26 mouse cellular contexts compared by ENCODE assay signal in the genomic region with DNA sequence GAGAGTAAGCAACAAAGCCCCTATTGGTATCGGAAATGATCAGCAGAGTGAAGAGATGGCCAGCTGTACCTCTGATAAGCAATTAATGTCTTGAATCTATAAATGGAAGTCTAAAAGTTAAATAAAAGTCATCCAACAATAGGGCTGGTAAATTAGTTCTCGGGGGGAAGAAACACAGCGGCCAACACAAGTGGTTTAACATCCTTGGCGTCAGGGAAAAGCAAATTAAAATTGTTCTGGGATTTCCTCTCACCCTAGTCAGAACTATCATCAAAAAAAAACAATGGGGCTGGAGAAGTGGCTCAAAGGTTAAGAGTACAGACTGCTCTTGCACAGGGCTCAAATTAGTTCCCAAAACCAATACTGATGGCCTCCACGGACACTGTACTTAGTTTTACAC. TPM values are rescaled to one million over a fixed set of nuclear protein-coding genes. Genes with fewer than 3 reads are reported as not detected.
DNase-seq lines count a peak whose midpoint lies in the region.
"Had no signal": no experiment of that assay in that cellular context is flagged by ENCODE, and none has a peak within 500 bp of the region (broad histone marks: within the 10 kb centered on the region; RNA-seq: fewer than 3 reads in every experiment).

No protein-coding gene starts in this region.

- intact Hi-C loops in heart, postnatal 10 days (cut with DNase I): no loop called here
- intact Hi-C loops in heart, postnatal 36 days (cut with DNase I): no loop called here

- peak overlapping the region; percentile 96 for H3K27ac ChIP-seq in brown adipose tissue, adult 24 weeks (replicated peaks; ENCODE audit: low read depth, low read length)
- H3K27ac ChIP-seq: embryonic facial prominence, embryonic 10.5 days; embryonic facial prominence, embryonic 12.5 days; forebrain, embryonic 13.5 days; forebrain, embryonic 15.5 days had no signal

- DNase-seq in heart, adult 11 months: peak; percentile 92
- DNase-seq in heart, postnatal 10 days: no peak
- DNase-seq in heart, adult 8-10 months (ENCODE audit: low spot score): peak; percentile 38
- DNase-seq in heart, postnatal 36 days: no peak
- no peak for DNase-seq in frontal cortex, postnatal 10 days (ENCODE audit: low spot score in 2 of 2)
- DNase-seq: adrenal gland, adult 2 months; adrenal gland, postnatal 10 days; adrenal gland, postnatal 25 days; cerebellum, adult 11-12 months; cerebellum, adult 2 months; cerebellum, adult 9-10 months; cerebellum, postnatal 10 days; cerebellum, postnatal 25 days had no signal

- no peak overlapping the region for H3K4me3 ChIP-seq in brown adipose tissue, adult 24 weeks (ENCODE audit: insufficient read depth, low read depth, low read length)
- H3K4me3 ChIP-seq: embryonic facial prominence, embryonic 10.5 days; embryonic facial prominence, embryonic 12.5 days; forebrain, embryonic 13.5 days; forebrain, embryonic 15.5 days had no signal

- peaks cover 24% of the 10 kb centered on the region for H3K4me1 ChIP-seq in brown adipose tissue, adult 24 weeks (ENCODE audit: control insufficient read depth, insufficient read depth, insufficient read length, low read length)
- H3K4me1 ChIP-seq: forebrain, embryonic 13.5 days; forebrain, embryonic 15.5 days had no signal

RNA-seq across cellular contexts. Expression of a gene that starts 4.3 kb away (rescaled TPM):
- not detected for total RNA-seq in heart, postnatal 10 days (2021)
- total RNA-seq in heart, adult 8-10 months (2022): not detected
- total RNA-seq in heart, postnatal 36 days (2021): not detected
- polyA plus RNA-seq in brown adipose tissue, adult 24 weeks (2012; ENCODE audit: insufficient read depth, insufficient read length, missing spikeins): not detected in 2 replicates
- total RNA-seq: ES-E14 had no signal
- polyA plus RNA-seq: C2C12; cerebellum, adult 2 months; embryonic facial prominence, embryonic 14.5 days; forebrain, embryonic 11.5 days had no signal

RNA-seq across cellular contexts. Expression of a gene that starts 4.6 kb away (rescaled TPM):
- total RNA-seq in heart, postnatal 10 days (2021): not detected
- not detected for total RNA-seq in heart, adult 8-10 months (2022)
- total RNA-seq in heart, postnatal 36 days (2021): not detected
- not detected in 2 replicates for polyA plus RNA-seq in brown adipose tissue, adult 24 weeks (2012; ENCODE audit: insufficient read depth, insufficient read length, missing spikeins)
- total RNA-seq: adrenal gland, adult 2 months; adrenal gland, postnatal 25 days; adrenal gland, postnatal 4 days; ES-E14; MEL had no signal
- polyA plus RNA-seq: adrenal gland, adult 2 months; brain, embryonic 14.5 days; cerebellum, adult 2 months; cortical plate, adult 2 months; embryonic facial prominence, embryonic 10.5 days; embryonic facial prominence, embryonic 12.5 days; embryonic facial prominence, embryonic 14.5 days; forebrain, embryonic 11.5 days; forebrain, embryonic 13.5 days; forebrain, embryonic 15.5 days had no signal

RNA-seq across cellular contexts. Expression of a gene that starts 13.7 kb away (rescaled TPM):
- total RNA-seq in heart, postnatal 10 days (2021): not detected
- total RNA-seq in heart, adult 8-10 months (2022): not detected
- not detected for total RNA-seq in heart, postnatal 36 days (2021)
- not detected in 2 replicates for polyA plus RNA-seq in brown adipose tissue, adult 24 weeks (2012; ENCODE audit: insufficient read depth, insufficient read length, missing spikeins)
- total RNA-seq: ES-E14, MEL had no signal
- polyA plus RNA-seq: adrenal gland, adult 2 months; C2C12; embryonic facial prominence, embryonic 10.5 days; embryonic facial prominence, embryonic 12.5 days; embryonic facial prominence, embryonic 14.5 days; forebrain, embryonic 11.5 days; forebrain, embryonic 13.5 days; forebrain, embryonic 15.5 days had no signal

RNA-seq across cellular contexts. Expression of a gene that starts 43.0 kb away (rescaled TPM):
- total RNA-seq in heart, postnatal 10 days (2021): not detected
- total RNA-seq in heart, adult 8-10 months (2022): not detected
- not detected for total RNA-seq in heart, postnatal 36 days (2021)
- polyA plus RNA-seq in brown adipose tissue, adult 24 weeks (2012; ENCODE audit: insufficient read depth, insufficient read length, missing spikeins): not detected in 2 replicates
- total RNA-seq: adrenal gland, adult 2 months; adrenal gland, postnatal 10 days; adrenal gland, postnatal 25 days; adrenal gland, postnatal 4 days; ES-E14; MEL had no signal
- polyA plus RNA-seq: adrenal gland, adult 2 months; brain, embryonic 14.5 days; C2C12; embryonic facial prominence, embryonic 10.5 days; embryonic facial prominence, embryonic 12.5 days; embryonic facial prominence, embryonic 14.5 days; forebrain, embryonic 11.5 days; forebrain, embryonic 13.5 days; forebrain, embryonic 15.5 days had no signal

RNA-seq across cellular contexts. Expression of a gene that starts 52.8 kb away (rescaled TPM):
- 10 to 100 TPM; 74.0 to 74.6 TPM for total RNA-seq in heart, postnatal 10 days (2021)
- total RNA-seq in heart, adult 8-10 months (2022): 10 to 100 TPM; 64.5 to 71.1 (median 67.1) TPM
- 10 to 100 TPM; 67.9 to 68.2 TPM for total RNA-seq in heart, postnatal 36 days (2021)
- 146 and 167 TPM in 2 replicates for polyA plus RNA-seq in brown adipose tissue, adult 24 weeks (2012; ENCODE audit: insufficient read depth, insufficient read length, missing spikeins)

Comparison
In these comparisons a context has a peak if more than half of its experiments do, and no peak if none do; other contexts are left out.
1. DNase-seq: peak in heart, adult 11 months (single experiment) and heart, adult 8-10 months (single experiment); none in heart, postnatal 10 days (0 of 2), heart, postnatal 36 days (0 of 2) and frontal cortex, postnatal 10 days (0 of 2).